Mouse (Mus musculus) CD4-positive, CD25-positive, alpha-beta regulatory T cell, adult 4 months (primary cell): ENCODE results near the gene Myh6. TPM values are rescaled to one million over a fixed set of nuclear protein-coding genes. Genes with fewer than 3 reads are reported as not detected.

Experiments used
- ATAC-seq: one replicate; pipeline ENCODE4 v1.8.0; 2017
- polyA plus RNA-seq, 2 experiments: library from polyadenylated mRNA; unstranded; fragments of 100-300 nt; shearing (Covaris generic); gene quantifications; one replicate each; pipeline ENCODE4 v1.2.1; 2017

The Myh6 gene
- polyA plus RNA-seq, 2 experiments from 2014 or later, result not detected

- no peak for ATAC-seq
Measured at GRCm38 (mm10) chr14:54930431-54930830, 36.3 kb downstream of the Myh6 start.

GRCm38 (mm10) chr14:54929801-54930200 lies 36.9 kb downstream of the Myh6 start:
- ATAC-seq, result no peak

GRCm38 (mm10) chr14:54927296-54927695 lies 39.4 kb downstream of the Myh6 start:
- ATAC-seq, result no peak

GRCm38 (mm10) chr14:54926401-54927158 lies 40.1 kb downstream of the Myh6 start:
- ATAC-seq, result no peak

GRCm38 (mm10) chr14:54925349-54926342 lies 41.1 kb downstream of the Myh6 start, which contains the start of gene Efs:
Gene Efs, minus strand, starts transcription at chr14:54926126.
- ATAC-seq, result no peak

GRCm38 (mm10) chr14:54924641-54925348 lies 41.9 kb downstream of the Myh6 start:
- no peak for ATAC-seq

GRCm38 (mm10) chr14:54920076-54920685 lies 46.5 kb downstream of the Myh6 start:
- no peak for ATAC-seq

- peak; percentile 14 for ATAC-seq
Measured at GRCm38 (mm10) chr14:54913343-54913742, 53.4 kb downstream of the Myh6 start.

- ATAC-seq, result peak; percentile 89
Measured at GRCm38 (mm10) chr14:54912886-54913285, 53.8 kb downstream of the Myh6 start, which contains the start of gene Slc22a17. Gene Slc22a17, minus strand, starts transcription at chr14:54913132.

- no peak for ATAC-seq
Measured at GRCm38 (mm10) chr14:54912109-54912850, 54.4 kb downstream of the Myh6 start.

- no peak for ATAC-seq
Measured at GRCm38 (mm10) chr14:54908682-54909081, 58.0 kb downstream of the Myh6 start.

- no peak for ATAC-seq
Measured at GRCm38 (mm10) chr14:54903641-54904040, 63.1 kb downstream of the Myh6 start.

GRCm38 (mm10) chr14:54900383-54900782 lies 66.3 kb downstream of the Myh6 start:
- peak; percentile 85 for ATAC-seq

GRCm38 (mm10) chr14:54897445-54897844 lies 69.3 kb downstream of the Myh6 start:
- ATAC-seq, result no peak

GRCm38 (mm10) chr14:54894296-54895151 lies 72.2 kb downstream of the Myh6 start:
- no peak for ATAC-seq

GRCm38 (mm10) chr14:54893651-54894181 lies 73.0 kb downstream of the Myh6 start:
- peak; percentile 97 for ATAC-seq

- ATAC-seq, result no peak
Measured at GRCm38 (mm10) chr14:54892200-54892599, 74.5 kb downstream of the Myh6 start, which contains the start of gene Pabpn1. Gene Pabpn1, plus strand, starts transcription at chr14:54892500.
